Mouse (Mus musculus) adrenal gland, postnatal 36 days (tissue): ENCODE measurements around the gene Ogfod2. TPM values are rescaled to one million over a fixed set of nuclear protein-coding genes. Genes with fewer than 3 reads are reported as not detected.

Experiments
- DNase-seq, 2 experiments: peaks; one replicate each; pipeline ENCODE4 v3.0.0; 2021; ENCODE audit warnings: mixed read lengths in 1 of 2
- long read RNA-seq, 2 experiments: library from polyadenylated mRNA; stranded (forward); transcript quantifications; one replicate each; pipeline ENCODE4 v2.0.0; 2021; ENCODE audit warnings: borderline sequencing depth in 2 of 2
- total RNA-seq, 2 experiments: library from RNA; stranded (reverse); gene quantifications; 2 replicates each; pipeline ENCODE4 v1.2.3; 2021

The Ogfod2 gene
- total RNA-seq: 10 to 100 TPM; 34.2 to 41.1 TPM
- long read RNA-seq, experiment 1, transcript Ogfod2-209 (6 exons, 818 nt): minor isoform, 9 of 155 reads
- long read RNA-seq, experiment 1, transcript Ogfod2-202 (7 exons, 1,474 nt): minor isoform, 19 of 155 reads
- long read RNA-seq, experiment 1, transcript Ogfod2-201 (7 exons, 1,596 nt): major isoform, 85 of 155 reads
- long read RNA-seq, experiment 1, partial matches to known transcripts: 10 of 155 reads
- long read RNA-seq, experiment 1, other reads (novel, unspliced or antisense): 24 of 155 reads
- long read RNA-seq, experiment 2, transcript Ogfod2-201 (7 exons, 1,596 nt): major isoform, 33 of 58 reads
- long read RNA-seq, experiment 2, transcript Ogfod2-202 (7 exons, 1,474 nt): minor isoform, 8 of 58 reads
- long read RNA-seq, experiment 2, partial matches to known transcripts: 4 of 58 reads
- long read RNA-seq, experiment 2, other reads (novel, unspliced or antisense): 8 of 58 reads

GRCm38 (mm10) chr5:124111742-124112497, at the start of gene Ogfod2:
Ogfod2 (plus strand) TSS chr5:124112297.
- DNase-seq: peak; percentile 96

- no peak for DNase-seq
Measured at GRCm38 (mm10) chr5:124069657-124070056, 42.4 kb upstream of the Ogfod2 start.

GRCm38 (mm10) chr5:124073682-124074081, 38.4 kb upstream of the Ogfod2 start:
- no peak for DNase-seq

GRCm38 (mm10) chr5:124074845-124075307, 37.2 kb upstream of the Ogfod2 start:
- DNase-seq: peak; percentile 44 to 50

GRCm38 (mm10) chr5:124075716-124076115, 36.4 kb upstream of the Ogfod2 start:
- DNase-seq: no peak

- DNase-seq: no peak
Measured at GRCm38 (mm10) chr5:124076559-124076958, 35.5 kb upstream of the Ogfod2 start.

- no peak for DNase-seq
Measured at GRCm38 (mm10) chr5:124077241-124077640, 34.9 kb upstream of the Ogfod2 start.

GRCm38 (mm10) chr5:124077856-124078460, 34.1 kb upstream of the Ogfod2 start:
- no peak for DNase-seq

- DNase-seq: no peak
Measured at GRCm38 (mm10) chr5:124078794-124079416, 33.2 kb upstream of the Ogfod2 start.

GRCm38 (mm10) chr5:124079880-124080279, 32.2 kb upstream of the Ogfod2 start:
- no peak for DNase-seq

- DNase-seq: no peak
Measured at GRCm38 (mm10) chr5:124082447-124082846, 29.6 kb upstream of the Ogfod2 start.

GRCm38 (mm10) chr5:124082941-124083688, 29.0 kb upstream of the Ogfod2 start:
- no peak for DNase-seq

- DNase-seq: no peak
Measured at GRCm38 (mm10) chr5:124083850-124084587, 28.1 kb upstream of the Ogfod2 start.

GRCm38 (mm10) chr5:124084588-124085173, 27.4 kb upstream of the Ogfod2 start:
- DNase-seq: peak; percentile 88 to 91

- no peak for DNase-seq
Measured at GRCm38 (mm10) chr5:124085513-124085912, 26.6 kb upstream of the Ogfod2 start.

- peak; percentile 57 to 68 for DNase-seq
Measured at GRCm38 (mm10) chr5:124086876-124087275, 25.2 kb upstream of the Ogfod2 start.

- no peak for DNase-seq
Measured at GRCm38 (mm10) chr5:124089868-124090267, 22.2 kb upstream of the Ogfod2 start.

- no peak for DNase-seq
Measured at GRCm38 (mm10) chr5:124091951-124092406, 20.1 kb upstream of the Ogfod2 start.

- peak; percentile 57 to 75 for DNase-seq
Measured at GRCm38 (mm10) chr5:124093120-124093794, 18.8 kb upstream of the Ogfod2 start.
